Comparison of ENCODE assay signal across 27 mouse cellular contexts in the genomic region with DNA sequence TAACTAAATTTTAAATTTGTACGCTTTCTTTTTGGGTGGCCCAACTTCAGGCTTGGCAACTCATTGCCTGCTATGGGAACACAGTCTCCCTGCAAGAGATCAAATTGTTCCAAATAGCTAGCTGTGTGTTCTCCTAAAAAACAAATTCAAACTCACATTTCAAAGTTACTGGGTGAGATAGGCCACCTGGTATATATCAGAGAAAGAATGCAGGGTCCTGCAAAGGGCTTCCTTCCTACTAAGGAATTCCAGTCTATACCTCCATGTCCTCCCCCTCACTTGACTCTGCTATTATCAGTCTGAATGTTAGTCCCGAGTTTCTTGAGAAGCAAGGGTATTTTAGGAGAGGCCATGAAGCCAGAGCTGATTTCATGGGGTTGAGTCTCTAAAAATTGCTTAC. TPM values are rescaled to one million over a fixed set of nuclear protein-coding genes. Genes with fewer than 3 reads are reported as not detected.
DNase-seq lines count a peak whose midpoint lies in the region; ATAC-seq and TF ChIP-seq lines count a peak whose summit lies in the region.
"Had no signal": no experiment of that assay in that cellular context is flagged by ENCODE, and none has a peak within 500 bp of the region (broad histone marks: within the 10 kb centered on the region; RNA-seq: fewer than 3 reads in every experiment).

No protein-coding gene starts in this region.

- H3K9me3 ChIP-seq in heart, embryonic 13.5 days, result no peaks in the 10 kb centered on the region
- H3K9me3 ChIP-seq in lung, postnatal 0 days (ENCODE audit: low read length), result no peaks in the 10 kb centered on the region
- H3K9me3 ChIP-seq in midbrain, embryonic 11.5 days (ENCODE audit: control insufficient read depth, low read length), result no peaks in the 10 kb centered on the region
- H3K9me3 ChIP-seq in midbrain, embryonic 15.5 days, result no peaks in the 10 kb centered on the region
- no peaks in the 10 kb centered on the region for H3K9me3 ChIP-seq in embryonic facial prominence, embryonic 11.5 days (replicated peaks; ENCODE audit: control insufficient read depth, low read length)
- no peaks in the 10 kb centered on the region for H3K9me3 ChIP-seq in forebrain, embryonic 13.5 days (replicated peaks)
- H3K9me3 ChIP-seq: forebrain, embryonic 10.5 days; heart, embryonic 12.5 days; hindbrain, embryonic 10.5 days; hindbrain, embryonic 13.5 days had no signal

- ATAC-seq in heart, embryonic 13.5 days (ENCODE audit: extremely low read depth, insufficient number of reproducible peaks, low FRiP score, low TSS enrichment), result no peak
- ATAC-seq in lung, postnatal 0 days, result no peak; the same call in 1 of the 2 replicates
- no peak for ATAC-seq in midbrain, embryonic 11.5 days (ENCODE audit: low FRiP score)
- ATAC-seq in midbrain, embryonic 15.5 days (replicated peaks), result no peak
- ATAC-seq in embryonic facial prominence, embryonic 11.5 days (replicated peaks; ENCODE audit: insufficient number of reproducible peaks, low FRiP score, low TSS enrichment, low read depth), result no peak
- ATAC-seq in forebrain, embryonic 13.5 days, result no peak
- ATAC-seq: forebrain, embryonic 14.5 days; forebrain, postnatal 0 days; hindbrain, embryonic 16.5 days; Patski had no signal

- no peak for TF ChIP-seq CTCF in lung, postnatal 0 days (IDR thresholded peaks at IDR 0.05)

- peaks cover 20% of the 10 kb centered on the region for H3K4me1 ChIP-seq in heart, embryonic 13.5 days
- H3K4me1 ChIP-seq in lung, postnatal 0 days (ENCODE audit: insufficient read depth, low read depth, low read length), result no peaks in the 10 kb centered on the region
- no peaks in the 10 kb centered on the region for H3K4me1 ChIP-seq in midbrain, embryonic 11.5 days (ENCODE audit: control insufficient read depth, insufficient read depth, low read length)
- H3K4me1 ChIP-seq in midbrain, embryonic 15.5 days, result no peaks in the 10 kb centered on the region
- no peaks in the 10 kb centered on the region for H3K4me1 ChIP-seq in embryonic facial prominence, embryonic 11.5 days (ENCODE audit: control insufficient read depth, insufficient read depth, low read length)
- H3K4me1 ChIP-seq in forebrain, embryonic 13.5 days, result no peaks in the 10 kb centered on the region
- H3K4me1 ChIP-seq: forebrain, embryonic 10.5 days; hindbrain, embryonic 10.5 days; hindbrain, embryonic 13.5 days had no signal

- WGBS in heart, embryonic 13.5 days, result 45% methylated on average over 2 of the region's 2 CpGs
- WGBS in lung, postnatal 0 days, result 47% methylated on average over 2 of the region's 2 CpGs
- 72% methylated on average over 2 of the region's 2 CpGs for WGBS in midbrain, embryonic 11.5 days
- WGBS in midbrain, embryonic 15.5 days, result 76% methylated on average over 2 of the region's 2 CpGs
- 62% methylated on average over 2 of the region's 2 CpGs for WGBS in embryonic facial prominence, embryonic 11.5 days
- WGBS in forebrain, embryonic 13.5 days, result 83% methylated on average over 2 of the region's 2 CpGs

- H3K4me2 ChIP-seq in heart, embryonic 13.5 days, result no peak overlapping the region
- H3K4me2 ChIP-seq in lung, postnatal 0 days (replicated peaks; ENCODE audit: low read depth, low read length), result no peak overlapping the region
- no peak overlapping the region for H3K4me2 ChIP-seq in midbrain, embryonic 11.5 days
- H3K4me2 ChIP-seq in midbrain, embryonic 15.5 days, result no peak overlapping the region
- no peak overlapping the region for H3K4me2 ChIP-seq in embryonic facial prominence, embryonic 11.5 days (ENCODE audit: low read depth, low read length)
- no peak overlapping the region for H3K4me2 ChIP-seq in forebrain, embryonic 13.5 days
- H3K4me2 ChIP-seq: heart, embryonic 12.5 days; hindbrain, embryonic 13.5 days had no signal

- no peak overlapping the region for H3K4me3 ChIP-seq in heart, embryonic 13.5 days
- no peak overlapping the region for H3K4me3 ChIP-seq in lung, postnatal 0 days (ENCODE audit: low read depth, low read length)
- no peak overlapping the region for H3K4me3 ChIP-seq in midbrain, embryonic 11.5 days (ENCODE audit: low read depth, low read length)
- no peak overlapping the region for H3K4me3 ChIP-seq in midbrain, embryonic 15.5 days
- no peak overlapping the region for H3K4me3 ChIP-seq in embryonic facial prominence, embryonic 11.5 days (ENCODE audit: low read depth, low read length)
- H3K4me3 ChIP-seq in forebrain, embryonic 13.5 days, result no peak overlapping the region
- H3K4me3 ChIP-seq: forebrain, embryonic 10.5 days; gastrocnemius, adult 2 months; heart, embryonic 12.5 days; hindbrain, embryonic 10.5 days; hindbrain, embryonic 13.5 days had no signal

- no peak for DNase-seq in heart, postnatal 4 days
- DNase-seq in lung, postnatal 0 days (ENCODE audit: low spot score), result peak; percentile 26
- DNase-seq in lung, postnatal 4 days, result no peak
- DNase-seq in midbrain, embryonic 11.5 days (ENCODE audit: low spot score, missing footprints), result peak; percentile 62
- peak; percentile 31 for DNase-seq in embryonic facial prominence, embryonic 11.5 days (ENCODE audit: low spot score)
- DNase-seq: adrenal gland, postnatal 14 days; B cell, adult 2 months; cerebellum, adult 11 months; cerebellum, adult 2 months; cerebellum, adult 9-11 months; cerebellum, postnatal 25 days; forebrain, postnatal 0 days; gastrocnemius, adult 2 months; gastrocnemius, postnatal 14 days had no signal

- no peaks in the 10 kb centered on the region for H3K27me3 ChIP-seq in heart, embryonic 13.5 days (replicated peaks)
- H3K27me3 ChIP-seq in lung, postnatal 0 days (replicated peaks; ENCODE audit: insufficient read depth, low read length), result no peaks in the 10 kb centered on the region
- H3K27me3 ChIP-seq in midbrain, embryonic 11.5 days (ENCODE audit: control insufficient read depth, insufficient read depth, low read length), result no peaks in the 10 kb centered on the region
- H3K27me3 ChIP-seq in midbrain, embryonic 15.5 days (replicated peaks), result no peaks in the 10 kb centered on the region
- no peaks in the 10 kb centered on the region for H3K27me3 ChIP-seq in embryonic facial prominence, embryonic 11.5 days (ENCODE audit: control insufficient read depth, insufficient read depth, low read length)
- H3K27me3 ChIP-seq in forebrain, embryonic 13.5 days, result no peaks in the 10 kb centered on the region
- H3K27me3 ChIP-seq: CH12.LX; heart, embryonic 12.5 days; hindbrain, embryonic 13.5 days; Patski had no signal

- no peaks in the 10 kb centered on the region for H3K36me3 ChIP-seq in heart, embryonic 13.5 days
- H3K36me3 ChIP-seq in lung, postnatal 0 days (ENCODE audit: insufficient read depth, low read length), result no peaks in the 10 kb centered on the region
- no peaks in the 10 kb centered on the region for H3K36me3 ChIP-seq in midbrain, embryonic 11.5 days (ENCODE audit: control insufficient read depth, insufficient read depth, low read length)
- no peaks in the 10 kb centered on the region for H3K36me3 ChIP-seq in midbrain, embryonic 15.5 days (replicated peaks)
- H3K36me3 ChIP-seq in embryonic facial prominence, embryonic 11.5 days (replicated peaks; ENCODE audit: control insufficient read depth, insufficient read depth, low read depth, low read length), result no peaks in the 10 kb centered on the region
- H3K36me3 ChIP-seq in forebrain, embryonic 13.5 days (ENCODE audit: poor library complexity, severe bottlenecking), result no peaks in the 10 kb centered on the region
- H3K36me3 ChIP-seq: forebrain, embryonic 10.5 days; G1E; heart, embryonic 12.5 days; hindbrain, embryonic 10.5 days; hindbrain, embryonic 13.5 days had no signal

- 0 out of 2 replicates have a peak, but pooled peaks have one; percentile 7 for TF ChIP-seq EP300 in lung, postnatal 0 days (IDR thresholded peaks at IDR 0.05)

- no peak overlapping the region for H3K9ac ChIP-seq in heart, embryonic 13.5 days
- H3K9ac ChIP-seq in lung, postnatal 0 days (replicated peaks; ENCODE audit: low read depth), result no peak overlapping the region
- no peak overlapping the region for H3K9ac ChIP-seq in midbrain, embryonic 11.5 days (ENCODE audit: low read length)
- H3K9ac ChIP-seq in midbrain, embryonic 15.5 days, result no peak overlapping the region
- H3K9ac ChIP-seq in embryonic facial prominence, embryonic 11.5 days (replicated peaks; ENCODE audit: low read length), result no peak overlapping the region
- no peak overlapping the region for H3K9ac ChIP-seq in forebrain, embryonic 13.5 days
- H3K9ac ChIP-seq: forebrain, postnatal 0 days; heart, embryonic 12.5 days; hindbrain, embryonic 13.5 days had no signal

- peak overlapping the region; percentile 17; the same call in 1 of the 2 replicates for H3K27ac ChIP-seq in heart, embryonic 13.5 days (replicated peaks)
- no peak overlapping the region for H3K27ac ChIP-seq in lung, postnatal 0 days (ENCODE audit: low read length)
- no peak overlapping the region for H3K27ac ChIP-seq in midbrain, embryonic 11.5 days (ENCODE audit: low read depth, low read length)
- H3K27ac ChIP-seq in midbrain, embryonic 15.5 days, result no peak overlapping the region
- H3K27ac ChIP-seq in embryonic facial prominence, embryonic 11.5 days (replicated peaks; ENCODE audit: low read depth, low read length), result no peak overlapping the region
- no peak overlapping the region for H3K27ac ChIP-seq in forebrain, embryonic 13.5 days
- H3K27ac ChIP-seq: forebrain, embryonic 10.5 days; gastrocnemius, adult 2 months; hindbrain, embryonic 10.5 days; hindbrain, embryonic 13.5 days had no signal

RNA-seq across cellular contexts. Expression of gene Pakap, which starts 52.6 kb away (rescaled TPM):
- 49.3 and 52.6 TPM in 2 replicates for polyA plus RNA-seq in heart, embryonic 13.5 days (2015; fragmentation: Nextera tagmentation; extraction: Ambion mirVana)
- 10 to 100 TPM; 73.5 to 80.4 TPM for total RNA-seq in heart, postnatal 4 days (2021)
- polyA plus RNA-seq in lung, postnatal 0 days (2015; fragmentation: Nextera tagmentation; extraction: Ambion mirVana), result 60.5 and 68.6 TPM in 2 replicates
- polyA plus RNA-seq in midbrain, embryonic 11.5 days (2014; fragmentation: Nextera tagmentation; extraction: Ambion mirVana), result 21.1 and 21.4 TPM in 2 replicates
- 10.9 and 11.3 TPM in 2 replicates for polyA plus RNA-seq in midbrain, embryonic 15.5 days (2015; fragmentation: Nextera tagmentation; extraction: Ambion mirVana)
- polyA plus RNA-seq in embryonic facial prominence, embryonic 11.5 days (2014; fragmentation: Nextera tagmentation; extraction: Ambion mirVana), result 22.9 and 26.7 TPM in 2 replicates
- 4.5 and 4.7 TPM in 2 replicates for polyA plus RNA-seq in forebrain, embryonic 13.5 days (2015; fragmentation: Nextera tagmentation; extraction: Ambion mirVana)
- total RNA-seq: common myeloid progenitor, adult 5-6 weeks; G1E had no signal
- polyA plus RNA-seq: G1E had no signal

Comparison
In these comparisons a context has a peak if more than half of its experiments do, and no peak if none do; other contexts are left out.
1. DNase-seq: peak in lung, postnatal 0 days (single experiment), midbrain, embryonic 11.5 days (single experiment) and embryonic facial prominence, embryonic 11.5 days (single experiment); none in heart, postnatal 4 days (single experiment) and lung, postnatal 4 days (0 of 2).